Mouse (Mus musculus) lung, adult 2 months (tissue): Measurements from ENCODE around the gene Gm813. TPM values are rescaled to one million over a fixed set of nuclear protein-coding genes. Genes with fewer than 3 reads are reported as not detected.
A peak's percentile ranks its signal among the peaks of the same experiment; 100 is the strongest.

Source experiments
- DNase-seq: peaks from one replicate; pipeline ENCODE4 v3.0.0; 2022
- H3K4me1 ChIP-seq: fragments of 200-500 bp; 2 replicates; pipeline ENCODE4 v1.6.1; 2011; ENCODE audit warnings: low read length; ENCODE audit not compliant: control insufficient read depth, insufficient read depth
- H3K4me3 ChIP-seq: fragments of 200-500 bp; replicated peaks from 2 replicates; pipeline ENCODE3; 2011; ENCODE audit warnings: low read depth, mild to moderate bottlenecking, control low read depth, low read length; ENCODE audit errors: extremely low read depth
- CTCF ChIP-seq: fragments of 200-500 bp; IDR thresholded peaks from 2 replicates; pipeline ENCODE4 v1.5.1; 2011; ENCODE audit warnings: mild to moderate bottlenecking, low read length, control low read depth; ENCODE audit not compliant: insufficient read depth
- POLR2A ChIP-seq: fragments of 200-500 bp; IDR thresholded peaks from 2 replicates; pipeline ENCODE4 v1.6.1; 2011; ENCODE audit warnings: low read depth, mild to moderate bottlenecking, control low read depth, low read length, borderline replicate concordance; ENCODE audit errors: extremely low read depth
- WGBS: fragments of 180-500 bp; shearing (Covaris S2); methylation state at CpG from one replicate; pipeline ENCODE4 v1.1.7; 2018; 5-methylcytosine and 5-hydroxymethylcytosine counted together
- polyA plus RNA-seq: library from polyadenylated mRNA; depleted of rRNA; stranded (reverse); fragments of >200 nt; gene quantifications from 2 replicates; pipeline ENCODE4 v1.2.3, GENCODE M21; 2012; rRNA removed

Gene Gm813
- polyA plus RNA-seq, 1 experiment: not detected

DNA sequence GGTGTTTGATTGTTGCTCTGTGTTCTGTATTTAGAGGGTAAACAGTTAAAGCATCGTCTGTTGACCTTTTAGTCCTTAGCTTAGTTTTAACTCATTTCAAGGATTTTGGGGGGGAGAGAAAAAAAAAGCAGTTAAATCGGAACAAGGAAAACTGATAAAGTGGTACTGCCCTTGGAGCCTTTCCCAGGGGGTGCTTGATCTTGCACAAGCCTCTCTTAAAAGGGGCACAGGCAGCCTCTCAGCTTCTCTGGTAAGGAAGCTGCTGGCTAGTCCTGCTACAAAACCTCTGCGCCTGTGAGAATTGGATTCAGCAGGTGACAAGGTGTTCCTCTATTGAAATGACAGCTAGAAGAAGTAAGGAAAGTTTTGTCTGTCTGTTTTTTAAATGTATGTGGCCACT is 5.6 kb upstream of the Gm813 start:
- WGBS: 73% methylated on average over 3 of the region's 3 CpGs
- TF ChIP-seq CTCF (no peak), POLR2A (no peak)
- no peaks in the 10 kb centered on the region for H3K4me1 ChIP-seq
- no peak overlapping the region for H3K4me3 ChIP-seq
- DNase-seq: peak; percentile 21

DNA sequence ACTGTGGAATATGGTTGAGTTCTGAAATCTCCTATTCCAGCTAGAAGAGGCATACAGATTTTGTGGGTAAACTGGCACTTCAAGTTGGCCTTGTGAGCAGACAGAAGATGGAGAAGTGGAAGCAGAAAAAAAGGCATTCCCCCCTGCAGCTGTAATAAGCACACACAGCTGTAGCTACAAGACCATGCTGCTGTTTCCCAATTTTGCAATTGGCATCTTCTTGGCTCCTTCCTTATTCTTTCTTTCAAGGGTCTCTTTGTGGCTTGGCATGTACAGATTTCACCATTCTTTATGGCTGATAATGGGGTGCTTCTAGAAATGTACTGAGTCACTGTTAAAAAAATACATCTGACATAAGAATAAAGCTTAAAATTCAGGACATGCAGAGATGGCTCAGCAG is 568 bp upstream of the Gm813 start:
- TF ChIP-seq CTCF (no peak), POLR2A (no peak)
- no peak overlapping the region for H3K4me3 ChIP-seq
- DNase-seq: no peak
- no peaks in the 10 kb centered on the region for H3K4me1 ChIP-seq

- no peak for DNase-seq
- H3K4me3 ChIP-seq: no peak overlapping the region
- 42% methylated on average over 3 of the region's 3 CpGs for WGBS
- TF ChIP-seq CTCF: no peak
- TF ChIP-seq POLR2A: no peak
- no peaks in the 10 kb centered on the region for H3K4me1 ChIP-seq
Measured at GRCm38 (mm10) chr16:58612969-58613368, 3.8 kb downstream of the Gm813 start.

- H3K4me3 ChIP-seq: no peak overlapping the region
- DNase-seq: no peak
- WGBS: 73% methylated on average over 5 of the region's 5 CpGs
- no peaks in the 10 kb centered on the region for H3K4me1 ChIP-seq
- no peak for TF ChIP-seq POLR2A
- no peak for TF ChIP-seq CTCF
Measured at GRCm38 (mm10) chr16:58607101-58607500, 9.7 kb downstream of the Gm813 start.

- no peak for DNase-seq
- H3K4me1 ChIP-seq: no peaks in the 10 kb centered on the region; the same call in 1 of the 2 replicates
- H3K4me3 ChIP-seq: no peak overlapping the region
- no peak for TF ChIP-seq CTCF
- TF ChIP-seq POLR2A: no peak
Measured at GRCm38 (mm10) chr16:58604680-58605079, 12.1 kb downstream of the Gm813 start.

DNA sequence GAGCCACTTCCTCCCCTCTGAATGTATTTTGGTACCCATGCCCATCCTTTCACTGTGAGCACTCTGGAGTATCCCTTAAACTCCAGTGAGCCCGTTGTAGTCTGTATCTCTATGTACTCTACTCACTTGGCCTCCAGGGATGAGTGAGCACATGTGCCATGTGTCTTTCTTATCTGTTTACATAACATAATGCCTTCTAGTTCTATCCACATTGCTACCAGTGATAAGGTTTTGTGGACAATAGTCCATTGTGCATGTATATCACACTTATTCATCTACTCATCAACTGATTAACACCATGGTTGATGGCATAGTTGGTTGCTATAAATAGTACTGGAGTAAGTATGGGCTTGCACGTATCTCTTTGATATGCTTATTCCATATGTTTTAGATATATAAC is 12.9 kb downstream of the Gm813 start:
- TF ChIP-seq CTCF (no peak), POLR2A (no peak)
- Histone ChIP-seq H3K4me3 (no peak overlapping the region), H3K4me1 (no peaks in the 10 kb centered on the region; the same call in 1 of the 2 replicates)
- DNase-seq: no peak
- 61% methylated on average over 2 of the region's 2 CpGs for WGBS

- no peak for DNase-seq
- Histone ChIP-seq H3K4me1 (no peaks in the 10 kb centered on the region; the same call in 1 of the 2 replicates), H3K4me3 (no peak overlapping the region)
- 74% methylated on average over 6 of the region's 6 CpGs for WGBS
- TF ChIP-seq POLR2A (no peak), CTCF (no peak)
Measured at GRCm38 (mm10) chr16:58600846-58601245, 15.9 kb downstream of the Gm813 start.

DNA sequence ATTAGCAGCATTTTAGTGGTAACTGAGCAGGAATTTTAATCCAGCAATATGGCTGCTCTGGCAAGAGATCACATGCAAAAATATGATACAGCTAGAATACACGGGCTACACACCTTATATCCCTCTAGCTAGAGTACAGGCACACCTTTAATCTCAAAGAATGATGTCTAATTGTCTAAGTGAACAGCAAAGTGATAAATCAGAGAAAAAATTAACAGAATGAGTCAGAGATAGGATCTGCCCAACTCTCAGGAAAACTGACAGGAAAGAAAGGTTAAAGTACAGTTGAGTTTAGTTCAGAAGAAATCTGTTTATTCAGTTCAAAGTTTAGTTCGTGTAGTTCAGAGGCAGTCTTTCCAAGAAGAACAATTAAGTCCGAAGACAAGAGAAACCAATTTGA is 25.5 kb downstream of the Gm813 start:
- H3K4me1 ChIP-seq: no peaks in the 10 kb centered on the region
- no peak for DNase-seq
- WGBS: 71% methylated on average over 3 of the region's 3 CpGs
- no peak for TF ChIP-seq POLR2A
- TF ChIP-seq CTCF: no peak
- no peak overlapping the region for H3K4me3 ChIP-seq

DNA sequence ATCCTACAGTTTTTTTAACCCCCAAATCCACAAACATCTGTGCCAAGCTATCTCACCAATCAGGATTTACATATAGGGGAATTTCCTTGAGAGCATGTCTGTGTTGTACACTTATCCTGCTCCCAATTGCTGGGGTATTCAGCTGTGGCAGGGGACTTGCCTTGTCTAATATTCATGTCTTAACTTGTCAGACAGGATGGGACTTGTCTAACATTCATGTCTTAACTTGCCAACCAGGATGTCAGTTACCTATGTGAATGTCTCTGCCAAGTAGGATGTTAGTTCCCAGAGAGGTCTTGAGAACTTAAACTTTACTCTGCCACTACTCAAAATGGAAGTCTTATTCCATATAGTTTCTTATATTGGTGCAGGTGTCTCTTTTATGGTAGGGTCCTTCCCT is 27.3 kb downstream of the Gm813 start:
- no peaks in the 10 kb centered on the region for H3K4me1 ChIP-seq
- no peak for TF ChIP-seq POLR2A
- no peak for TF ChIP-seq CTCF
- no peak overlapping the region for H3K4me3 ChIP-seq
- DNase-seq: no peak

- Histone ChIP-seq H3K4me1 (no peaks in the 10 kb centered on the region), H3K4me3 (no peak overlapping the region)
- DNase-seq: no peak
- WGBS: 65% methylated on average over 6 of the region's 6 CpGs
- TF ChIP-seq POLR2A: no peak
- no peak for TF ChIP-seq CTCF
Measured at GRCm38 (mm10) chr16:58573949-58574722, 42.6 kb downstream of the Gm813 start.

DNA sequence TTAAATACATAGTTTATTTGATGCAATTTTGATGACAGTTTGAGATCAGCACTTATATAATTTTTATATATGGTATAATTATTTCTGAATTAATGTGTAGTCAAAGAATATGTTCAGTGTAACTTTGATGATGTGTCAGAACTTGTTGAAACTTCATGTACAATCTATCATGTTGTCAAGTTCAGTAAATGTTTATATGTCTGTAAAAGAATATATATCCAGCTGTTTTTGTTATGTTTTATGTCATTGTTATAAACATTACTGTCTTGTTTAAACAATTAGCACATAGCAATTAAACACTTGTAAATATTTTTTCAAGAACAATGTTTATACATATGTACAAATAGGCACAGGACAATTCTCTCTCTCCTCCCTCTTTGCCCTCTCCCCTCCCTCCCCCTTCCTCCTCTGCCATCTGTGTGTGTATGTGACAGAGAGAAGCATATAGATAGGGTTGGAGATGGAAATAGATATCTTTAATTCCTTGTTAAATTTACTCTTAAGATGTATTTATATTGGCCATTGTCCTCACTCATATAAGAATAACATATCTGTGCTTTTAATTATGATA is 46.0 kb downstream of the Gm813 start:
- DNase-seq: no peak
- Histone ChIP-seq H3K4me1 (no peaks in the 10 kb centered on the region), H3K4me3 (no peak overlapping the region)
- TF ChIP-seq POLR2A (no peak), CTCF (no peak)

Other genes starting within 250 kb of the Gm813 start
- 10.6 and 14.0 TPM in 2 replicates for gene Dcbld2, start 208.5 kb downstream of the Gm813 start, polyA plus RNA-seq
- gene St3gal6, start 92.7 kb downstream of the Gm813 start, polyA plus RNA-seq: 38.8 and 60.1 TPM in 2 replicates
- gene E330017A01Rik, start 21.8 kb upstream of the Gm813 start, polyA plus RNA-seq: not detected in 2 replicates
- gene Cpox, start 53.3 kb upstream of the Gm813 start, polyA plus RNA-seq: 11.5 and 12.3 TPM in 2 replicates
- gene Gpr15, start 102.1 kb upstream of the Gm813 start, polyA plus RNA-seq: 0.09 and 0.31 TPM in 2 replicates
- 49.8 and 72.9 TPM in 2 replicates for gene Cldnd1, start 110.9 kb upstream of the Gm813 start, polyA plus RNA-seq
- gene Olfr172, start 146.2 kb upstream of the Gm813 start, polyA plus RNA-seq: not detected in 2 replicates
- not detected in 2 replicates for gene Olfr173, start 183.3 kb upstream of the Gm813 start, polyA plus RNA-seq
- gene Olfr175-ps1, start 209.8 kb upstream of the Gm813 start, polyA plus RNA-seq: not detected in 2 replicates